Mouse (Mus musculus): ENCODE results near the gene Gm26992.

The Gm26992 gene

GRCm38 (mm10) chrX:103508218-103508617, 86.4 kb downstream of the Gm26992 start:
- Histone ChIP-seq H3K36me3 (ENCODE audit: control insufficient read depth, insufficient read depth, low read length, poor library complexity, severe bottlenecking) (no peaks in the 10 kb centered on the region), H3K27me3 (ENCODE audit: control insufficient read depth, insufficient read depth, low read length, poor library complexity, severe bottlenecking) (no peaks in the 10 kb centered on the region)
- DNase-seq (ENCODE audit: low read depth, low spot score), result no peak

- Histone ChIP-seq H3K36me3 (ENCODE audit: control insufficient read depth, insufficient read depth, low read length, poor library complexity, severe bottlenecking) (no peaks in the 10 kb centered on the region), H3K27me3 (ENCODE audit: control insufficient read depth, insufficient read depth, low read length, poor library complexity, severe bottlenecking) (no peaks in the 10 kb centered on the region)
- DNase-seq (ENCODE audit: low read depth, low spot score), result no peak
Observed at GRCm38 (mm10) chrX:103509168-103510019, 87.6 kb downstream of the Gm26992 start.

DNA sequence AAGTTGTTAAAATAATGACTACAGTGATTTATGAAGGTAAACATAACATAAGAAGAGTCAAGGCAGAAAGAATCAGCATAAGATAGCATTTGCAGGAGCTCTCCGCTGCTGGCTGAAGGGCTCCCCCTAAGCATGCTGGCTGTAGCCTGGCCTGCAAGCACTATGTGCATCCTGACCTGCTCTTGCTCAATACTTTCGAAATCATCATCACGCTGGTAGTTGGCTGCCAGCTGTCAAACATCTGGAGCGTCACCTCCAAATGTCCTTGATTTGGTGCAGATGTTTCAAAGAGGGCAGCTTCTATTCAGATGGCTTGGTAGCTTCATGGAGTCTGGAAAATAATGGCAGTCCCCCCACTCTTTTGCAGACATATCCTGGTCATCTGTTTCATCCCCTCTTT, 93.0 kb downstream of the Gm26992 start:
- H3K27me3 ChIP-seq (ENCODE audit: control insufficient read depth, insufficient read depth, low read length, poor library complexity, severe bottlenecking), result no peaks in the 10 kb centered on the region
- DNase-seq (ENCODE audit: low read depth, low spot score), result no peak
- H3K36me3 ChIP-seq (ENCODE audit: control insufficient read depth, insufficient read depth, low read length, poor library complexity, severe bottlenecking), result no peaks in the 10 kb centered on the region

DNA sequence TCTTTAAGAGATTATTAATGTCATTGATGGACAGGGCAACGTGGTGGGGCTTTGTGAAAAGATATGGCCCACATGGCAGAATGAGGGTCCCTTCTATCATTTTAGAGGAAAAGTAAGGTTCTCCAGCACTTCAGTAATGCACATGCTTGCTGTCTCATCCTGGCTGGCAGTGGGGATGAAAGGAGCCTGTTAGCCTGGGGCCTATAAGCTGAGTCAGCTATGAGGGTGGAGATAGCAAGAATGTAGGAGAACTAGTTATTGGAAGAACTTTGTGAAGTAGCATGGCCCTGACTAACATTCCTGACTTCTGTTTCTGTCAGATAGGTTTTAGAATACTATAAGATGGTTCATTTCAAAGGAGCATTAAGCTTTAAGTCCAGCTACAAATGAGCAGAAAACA, 93.5 kb downstream of the Gm26992 start:
- no peak for DNase-seq (ENCODE audit: low read depth, low spot score)
- Histone ChIP-seq H3K27me3 (ENCODE audit: control insufficient read depth, insufficient read depth, low read length, poor library complexity, severe bottlenecking) (no peaks in the 10 kb centered on the region), H3K36me3 (ENCODE audit: control insufficient read depth, insufficient read depth, low read length, poor library complexity, severe bottlenecking) (no peaks in the 10 kb centered on the region)

- no peaks in the 10 kb centered on the region for H3K27me3 ChIP-seq (ENCODE audit: control insufficient read depth, insufficient read depth, low read length, poor library complexity, severe bottlenecking)
- no peaks in the 10 kb centered on the region for H3K36me3 ChIP-seq (ENCODE audit: control insufficient read depth, insufficient read depth, low read length, poor library complexity, severe bottlenecking)
- no peak for DNase-seq (ENCODE audit: low read depth, low spot score)
Observed at GRCm38 (mm10) chrX:103518798-103519197, 97.0 kb downstream of the Gm26992 start.

DNA sequence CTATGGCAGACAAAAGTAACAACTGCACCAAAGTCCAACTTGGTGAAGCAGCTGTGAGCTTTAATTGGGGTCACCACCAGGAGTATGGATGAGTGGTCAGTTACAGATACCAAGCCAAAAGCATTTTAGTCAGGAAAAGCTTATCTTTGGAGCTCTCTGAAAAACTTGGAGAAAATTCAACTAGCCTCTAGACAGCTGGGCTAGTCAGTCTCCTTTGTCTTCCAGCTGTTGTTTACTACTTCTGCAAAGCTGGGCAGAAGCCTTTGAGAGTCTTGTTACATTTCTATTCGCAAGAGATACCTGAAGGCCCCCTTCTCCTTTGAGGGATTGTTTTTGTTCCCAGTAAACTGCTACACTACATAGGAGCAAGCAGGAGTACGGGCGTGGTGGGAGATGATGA, 97.7 kb downstream of the Gm26992 start:
- Histone ChIP-seq H3K27me3 (ENCODE audit: control insufficient read depth, insufficient read depth, low read length, poor library complexity, severe bottlenecking) (no peaks in the 10 kb centered on the region), H3K36me3 (ENCODE audit: control insufficient read depth, insufficient read depth, low read length, poor library complexity, severe bottlenecking) (no peaks in the 10 kb centered on the region)
- DNase-seq (ENCODE audit: low read depth, low spot score), result no peak

DNA sequence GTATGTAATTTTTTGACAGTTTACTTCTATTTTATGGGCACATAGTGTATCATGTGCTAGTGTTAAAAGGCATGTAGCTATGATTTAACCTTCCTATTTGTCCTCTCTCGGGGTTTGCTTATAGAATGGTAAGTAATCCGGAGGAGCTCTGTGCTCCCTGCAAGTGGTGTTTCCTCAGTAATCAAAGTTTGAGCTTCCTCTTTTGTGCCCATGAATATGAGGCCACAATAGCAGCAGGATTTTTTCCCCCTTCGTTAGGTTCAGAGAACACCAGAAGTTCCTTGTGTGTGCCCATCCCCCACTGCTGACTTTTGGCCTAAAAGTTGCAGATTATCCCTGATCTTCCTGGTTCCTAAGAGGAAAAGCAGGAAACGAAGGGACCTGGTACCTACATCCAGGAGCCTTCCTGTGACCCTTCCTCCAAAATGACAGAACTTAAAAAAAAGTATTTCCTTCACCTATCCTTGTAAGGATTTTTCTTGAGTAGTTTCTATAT, 99.5 kb downstream of the Gm26992 start:
- no peaks in the 10 kb centered on the region for H3K36me3 ChIP-seq (ENCODE audit: control insufficient read depth, insufficient read depth, low read length, poor library complexity, severe bottlenecking)
- no peaks in the 10 kb centered on the region for H3K27me3 ChIP-seq (ENCODE audit: control insufficient read depth, insufficient read depth, low read length, poor library complexity, severe bottlenecking)
- no peak for DNase-seq (ENCODE audit: low read depth, low spot score)

DNA sequence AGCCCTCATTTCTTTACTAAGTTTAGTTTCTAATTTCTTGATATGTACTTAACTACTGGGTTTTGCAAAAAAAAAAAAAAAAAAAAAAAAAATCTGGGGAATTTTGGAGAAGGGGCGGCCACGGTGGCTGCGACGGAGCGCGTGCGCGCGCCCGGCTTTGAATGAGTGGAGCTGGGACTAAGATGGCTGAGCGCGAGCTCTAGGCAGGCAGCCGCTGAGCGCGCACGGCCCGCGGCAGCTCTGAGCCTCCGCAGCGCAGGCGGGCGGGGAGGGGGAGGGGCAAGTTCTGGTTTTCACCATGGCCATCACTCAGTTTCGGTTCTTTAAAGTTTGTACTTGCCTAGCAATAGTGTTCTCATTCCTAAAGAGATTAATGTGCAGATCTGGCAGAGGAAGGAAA, 107.4 kb downstream of the Gm26992 start:
- no peaks in the 10 kb centered on the region for H3K36me3 ChIP-seq (ENCODE audit: control insufficient read depth, insufficient read depth, low read length, poor library complexity, severe bottlenecking)
- H3K27me3 ChIP-seq (ENCODE audit: control insufficient read depth, insufficient read depth, low read length, poor library complexity, severe bottlenecking), result no peaks in the 10 kb centered on the region
- peak; percentile 86 for DNase-seq (ENCODE audit: low read depth, low spot score)
